Mouse (Mus musculus) lung, embryonic 16.5 days (tissue): Measurements from ENCODE around the gene Tnfrsf1a. TPM values are rescaled to one million over a fixed set of nuclear protein-coding genes. Genes with fewer than 3 reads are reported as not detected.
A peak's percentile ranks its signal among the peaks of the same experiment; 100 is the strongest.

Source experiments
- ATAC-seq: fragments of 200-750 bp; cut with Nextera tagmentation; 2 replicates; pipeline ENCODE4 v1.8.0; 2017; ENCODE audit warnings: low read depth, mild to moderate bottlenecking, moderate library complexity
- H3K27ac ChIP-seq: fragments of 300-500 bp; sonication (generic); 2 replicates; pipeline ENCODE4 v1.5.1; 2014; ENCODE audit warnings: mild to moderate bottlenecking, control low read depth, low read length
- H3K27me3 ChIP-seq: fragments of 300-500 bp; sonication (generic); 2 replicates; pipeline ENCODE4 v1.6.1; 2014; ENCODE audit warnings: low read depth, low read length, mixed read lengths; ENCODE audit not compliant: control insufficient read depth, insufficient read depth
- H3K36me3 ChIP-seq: fragments of 300-500 bp; sonication (generic); 2 replicates; pipeline ENCODE4 v1.6.1; 2014; ENCODE audit warnings: low read length; ENCODE audit not compliant: control insufficient read depth, insufficient read depth
- H3K4me1 ChIP-seq: fragments of 300-500 bp; sonication (generic); replicated peaks from 2 replicates; pipeline ENCODE4 v1.6.1; 2014; ENCODE audit warnings: low read length, mixed read lengths; ENCODE audit not compliant: control insufficient read depth, insufficient read depth
- H3K4me2 ChIP-seq: fragments of 300-500 bp; sonication (generic); 2 replicates; pipeline ENCODE4 v1.6.1; 2014; ENCODE audit warnings: low read depth, low read length, control low read depth
- H3K4me3 ChIP-seq: fragments of 300-500 bp; sonication (generic); 2 replicates; pipeline ENCODE4 v1.5.1; 2014; ENCODE audit warnings: mild to moderate bottlenecking, low read length, control low read depth
- H3K9ac ChIP-seq: fragments of 300-500 bp; sonication (generic); 2 replicates; pipeline ENCODE4 v1.6.1; 2014; ENCODE audit warnings: low read length, control low read depth
- H3K9me3 ChIP-seq: fragments of 300-500 bp; sonication (generic); 2 replicates; pipeline ENCODE4 v1.6.1; 2016; ENCODE audit warnings: low read length; ENCODE audit not compliant: control insufficient read depth
- WGBS: fragments of 180-500 bp; shearing (Covaris S2); extraction: QIAGEN DNeasy Blood & Tissue Kit; methylation state at CpG from one replicate; pipeline ENCODE4 v1.1.7; 2014; 5-methylcytosine and 5-hydroxymethylcytosine counted together
- polyA plus RNA-seq: library from polyadenylated mRNA; unstranded; fragments of >200 nt; fragmentation: Nextera tagmentation; extraction: Ambion mirVana; gene quantifications from 2 replicates; pipeline ENCODE4 v1.2.1, GENCODE M21; 2015

Gene Tnfrsf1a
- polyA plus RNA-seq, 1 experiment from 2014 or later: 115 TPM

DNA sequence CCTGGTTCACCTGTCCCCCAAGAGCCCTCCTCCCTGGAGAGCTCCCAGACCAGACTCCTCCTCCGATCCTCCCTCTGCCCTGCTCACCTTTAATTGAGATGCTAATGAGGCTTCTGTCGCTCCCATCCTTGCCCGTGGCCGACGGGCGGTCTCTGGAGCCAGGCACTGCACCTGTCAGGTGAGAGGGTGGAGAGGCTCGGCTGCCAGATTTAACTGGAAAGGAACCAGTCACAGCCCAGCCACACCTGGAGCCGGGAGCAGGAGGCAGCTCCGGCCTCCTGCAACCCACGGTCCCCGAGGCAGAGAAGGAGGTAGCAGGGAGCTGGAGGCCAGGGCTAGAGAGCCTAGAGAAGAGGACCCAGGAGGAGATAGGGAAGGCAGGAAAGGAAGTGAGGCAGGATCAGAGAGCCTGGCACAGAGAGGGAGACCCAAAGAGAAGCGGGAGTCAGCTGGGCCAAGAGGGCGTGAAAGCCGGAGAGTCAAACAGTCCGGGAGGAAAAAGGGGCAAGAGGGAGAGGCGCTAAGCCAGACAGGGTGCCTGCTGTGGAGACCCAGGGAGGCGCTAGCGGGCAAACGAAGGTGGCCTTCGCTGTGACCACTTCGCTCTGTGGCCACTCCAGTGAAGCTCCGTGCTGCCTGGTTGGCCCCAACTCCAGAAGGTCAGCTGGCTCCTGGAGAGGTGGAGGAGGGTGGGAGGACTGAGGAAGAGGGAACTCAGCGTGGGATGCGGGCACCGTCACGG, 27.9 kb upstream of the Tnfrsf1a start:
- H3K9ac ChIP-seq: peak overlapping the region; percentile 43
- H3K36me3 ChIP-seq: no peaks in the 10 kb centered on the region
- peak overlapping the region; percentile 32 for H3K4me2 ChIP-seq
- H3K27me3 ChIP-seq: peaks cover 14% of the 10 kb centered on the region
- 12% methylated on average over 26 of the region's 26 CpGs for WGBS
- peak overlapping the region; percentile 51 for H3K27ac ChIP-seq
- peak; percentile 13; the same call in 1 of the 2 replicates for ATAC-seq
- H3K9me3 ChIP-seq: no peaks in the 10 kb centered on the region
- H3K4me1 ChIP-seq: peaks cover 26% of the 10 kb centered on the region
- H3K4me3 ChIP-seq: peak overlapping the region; percentile 26

- ATAC-seq: peak; percentile 48; the same call in 1 of the 2 replicates
- Histone ChIP-seq H3K4me3 (no peak overlapping the region; the same call in 1 of the 2 replicates), H3K9me3 (no peaks in the 10 kb centered on the region), H3K27me3 (peaks cover 14% of the 10 kb centered on the region), H3K4me2 (peak overlapping the region; percentile 32), H3K36me3 (no peaks in the 10 kb centered on the region), H3K4me1 (peaks cover 23% of the 10 kb centered on the region), H3K9ac (no peak overlapping the region), H3K27ac (peak overlapping the region; percentile 65)
- 38% methylated on average over 13 of the region's 13 CpGs for WGBS
Measured at GRCm38 (mm10) chr6:125322794-125323193, 26.4 kb upstream of the Tnfrsf1a start.

DNA sequence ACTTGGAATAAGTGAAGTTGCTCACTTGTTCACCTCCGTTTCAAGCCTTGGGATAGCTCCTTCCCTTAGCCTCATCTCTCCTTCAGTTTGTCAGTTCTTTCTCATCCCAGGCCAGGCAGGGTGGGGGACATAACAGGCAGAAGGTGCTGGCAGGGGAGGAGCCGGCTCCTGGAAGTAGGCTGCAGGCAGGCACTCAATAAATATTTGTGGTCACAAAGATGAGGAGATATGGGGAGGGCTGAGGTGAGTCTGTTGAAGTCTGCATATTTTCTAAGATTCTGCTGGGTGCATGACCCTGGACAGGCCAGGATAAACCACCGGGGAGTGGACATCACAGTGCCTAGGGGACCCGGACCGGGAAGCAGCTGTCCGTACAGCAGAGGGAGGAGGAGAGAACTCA, 25.6 kb upstream of the Tnfrsf1a start:
- peaks cover 14% of the 10 kb centered on the region for H3K27me3 ChIP-seq
- no peaks in the 10 kb centered on the region for H3K9me3 ChIP-seq
- H3K4me2 ChIP-seq: peak overlapping the region; percentile 23; the same call in 1 of the 2 replicates
- no peak overlapping the region for H3K9ac ChIP-seq
- peaks cover 23% of the 10 kb centered on the region for H3K4me1 ChIP-seq
- peak overlapping the region; percentile 4; the same call in 1 of the 2 replicates for H3K4me3 ChIP-seq
- no peak overlapping the region for H3K27ac ChIP-seq
- no peak; the same call in 1 of the 2 replicates for ATAC-seq
- 28% methylated on average over 6 of the region's 6 CpGs for WGBS
- H3K36me3 ChIP-seq: no peaks in the 10 kb centered on the region

GRCm38 (mm10) chr6:125325337-125325736, 23.8 kb upstream of the Tnfrsf1a start:
- Histone ChIP-seq H3K9ac (no peak overlapping the region), H3K36me3 (no peaks in the 10 kb centered on the region), H3K4me2 (no peak overlapping the region), H3K9me3 (no peaks in the 10 kb centered on the region), H3K4me3 (no peak overlapping the region), H3K27me3 (peaks cover 14% of the 10 kb centered on the region), H3K4me1 (peaks cover 13% of the 10 kb centered on the region; the same call in 1 of the 2 replicates), H3K27ac (no peak overlapping the region)
- no peak for ATAC-seq
- WGBS: 42% methylated on average over 6 of the region's 6 CpGs

DNA sequence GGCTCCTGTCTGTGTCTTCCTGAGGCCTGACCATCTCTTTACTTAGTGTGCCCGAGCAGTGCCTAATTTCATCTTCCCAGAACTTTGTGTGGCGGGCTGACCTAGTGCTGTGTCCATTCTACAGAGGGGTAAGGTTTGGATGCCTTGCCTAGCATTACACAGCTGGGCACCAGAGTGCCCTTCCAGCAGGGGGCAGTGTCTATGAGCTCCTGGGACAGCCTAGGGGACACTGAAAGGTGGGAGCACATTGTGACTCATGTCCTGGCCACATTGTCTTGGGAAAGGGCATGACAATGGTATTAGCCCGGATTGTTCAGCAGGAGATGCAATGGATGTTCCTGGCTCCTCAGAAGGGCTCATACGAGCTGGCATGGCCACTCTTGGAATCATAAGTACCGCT, 20.9 kb upstream of the Tnfrsf1a start:
- Histone ChIP-seq H3K9ac (no peak overlapping the region), H3K27me3 (no peaks in the 10 kb centered on the region), H3K4me1 (peaks cover 8% of the 10 kb centered on the region; the same call in 1 of the 2 replicates), H3K9me3 (no peaks in the 10 kb centered on the region), H3K4me3 (no peak overlapping the region), H3K4me2 (no peak overlapping the region), H3K27ac (no peak overlapping the region), H3K36me3 (no peaks in the 10 kb centered on the region)
- WGBS: 73% methylated on average over 5 of the region's 5 CpGs
- ATAC-seq: no peak

DNA sequence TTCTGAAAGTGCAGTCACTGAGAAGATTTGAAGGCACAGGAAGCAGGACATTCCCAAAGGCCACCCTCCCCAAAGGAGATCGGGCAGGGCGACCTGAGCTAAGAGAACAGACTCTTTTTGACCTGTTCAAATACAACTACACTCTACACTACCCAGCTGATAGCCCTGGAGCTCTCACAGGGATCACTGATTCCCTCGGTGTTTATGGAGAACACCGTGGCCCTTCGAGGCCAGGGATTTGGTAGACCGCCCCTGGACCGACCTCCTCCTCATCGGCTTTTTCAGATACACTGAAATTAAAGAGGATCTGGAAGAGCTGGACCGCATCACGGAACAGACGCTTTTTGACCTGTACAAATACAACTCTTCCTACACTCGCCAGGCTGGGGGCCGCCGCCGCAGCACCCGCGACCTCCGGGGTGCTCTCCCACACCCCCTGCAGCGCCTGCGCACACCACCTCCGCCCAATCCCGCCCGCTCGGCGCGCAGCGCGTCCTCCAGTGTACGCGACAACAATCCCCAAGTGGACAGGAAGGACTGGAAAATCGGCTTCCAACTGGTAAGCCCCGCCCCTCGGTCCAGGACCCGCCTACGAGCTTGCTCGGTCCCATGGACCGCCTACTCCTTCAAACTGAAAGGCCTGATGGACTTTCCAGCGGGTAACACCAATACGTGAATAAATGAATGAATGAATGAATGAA, 18.4 kb upstream of the Tnfrsf1a start:
- Histone ChIP-seq H3K4me1 (peaks cover 11% of the 10 kb centered on the region; the same call in 1 of the 2 replicates), H3K4me2 (peak overlapping the region; percentile 65), H3K4me3 (peak overlapping the region; percentile 57), H3K27ac (peak overlapping the region; percentile 48; the same call in 1 of the 2 replicates), H3K9me3 (no peaks in the 10 kb centered on the region), H3K27me3 (no peaks in the 10 kb centered on the region), H3K36me3 (no peaks in the 10 kb centered on the region), H3K9ac (peak overlapping the region; percentile 71)
- WGBS: under 1% methylated on average over 39 of the region's 39 CpGs
- ATAC-seq: peak; percentile 96

DNA sequence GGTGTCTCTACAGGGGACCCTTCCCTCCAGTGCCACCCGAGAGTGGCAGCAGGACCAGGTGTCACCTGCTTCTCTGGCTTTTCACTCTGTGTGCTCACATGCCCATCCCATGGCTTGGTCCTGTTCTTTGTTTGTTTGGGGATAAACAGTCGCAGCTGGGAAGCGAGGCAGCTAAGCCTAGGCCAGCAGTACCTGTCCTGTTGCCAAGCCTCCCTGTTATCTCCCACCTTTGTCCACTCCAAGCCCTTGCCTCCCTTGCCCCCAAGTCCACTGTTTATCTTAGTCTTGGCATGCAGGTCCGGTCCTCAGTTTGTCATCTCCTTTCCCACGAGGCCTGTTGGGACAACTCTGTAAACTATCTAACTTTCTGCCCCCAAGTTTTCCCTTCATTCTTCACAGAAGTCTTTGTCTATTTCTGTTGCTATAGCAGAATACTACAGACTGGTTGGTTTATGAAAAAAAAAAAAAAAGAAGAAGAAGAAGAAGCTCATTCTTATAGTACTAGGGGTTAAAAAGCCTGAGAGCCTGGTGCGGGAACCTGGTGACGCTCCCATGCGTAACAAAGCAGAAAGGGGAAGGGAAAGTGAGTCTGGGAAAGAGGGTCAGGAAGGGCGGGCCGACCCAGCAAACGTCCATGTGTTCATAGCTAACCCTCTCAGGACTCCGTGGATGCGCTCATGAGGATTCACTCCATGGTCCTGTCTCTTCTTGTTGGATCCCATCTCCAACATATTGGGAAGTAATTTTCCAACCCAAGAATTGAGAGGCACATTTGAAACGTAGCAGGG, 15.9 kb upstream of the Tnfrsf1a start:
- Histone ChIP-seq H3K9me3 (no peaks in the 10 kb centered on the region), H3K4me2 (no peak overlapping the region), H3K27me3 (no peaks in the 10 kb centered on the region), H3K27ac (peak overlapping the region; percentile 52; the same call in 1 of the 2 replicates), H3K9ac (no peak overlapping the region), H3K4me3 (no peak overlapping the region), H3K36me3 (no peaks in the 10 kb centered on the region), H3K4me1 (peaks cover 11% of the 10 kb centered on the region; the same call in 1 of the 2 replicates)
- WGBS: 62% methylated on average over 14 of the region's 14 CpGs
- ATAC-seq: no peak

DNA sequence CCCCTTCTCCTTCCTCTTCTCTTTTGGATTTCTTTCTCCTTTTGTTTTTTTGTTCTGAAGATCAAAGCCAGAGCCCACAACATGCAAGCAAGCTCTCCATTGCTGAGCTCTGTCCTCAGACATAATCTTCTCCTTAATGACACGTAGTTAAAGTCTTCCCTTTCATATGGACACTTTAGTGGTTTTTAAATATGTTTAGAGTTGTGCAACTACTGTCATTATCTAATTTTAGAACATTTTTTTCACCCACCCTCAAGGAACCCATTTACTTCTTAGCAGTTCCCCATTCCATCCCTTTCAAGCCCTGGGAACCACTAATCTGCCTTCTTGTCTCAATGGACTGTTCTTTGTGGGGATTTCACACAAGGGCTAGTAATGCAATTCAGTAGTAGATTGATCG, 14.8 kb upstream of the Tnfrsf1a start:
- peak; percentile 7; the same call in 1 of the 2 replicates for ATAC-seq

More for the DNA sequence above, 14.8 kb upstream of the Tnfrsf1a start:
- Histone ChIP-seq H3K4me1 (peaks cover 11% of the 10 kb centered on the region; the same call in 1 of the 2 replicates), H3K36me3 (no peaks in the 10 kb centered on the region), H3K9me3 (no peaks in the 10 kb centered on the region), H3K9ac (no peak overlapping the region), H3K27me3 (no peaks in the 10 kb centered on the region), H3K4me3 (no peak overlapping the region), H3K27ac (peak overlapping the region; percentile 52), H3K4me2 (no peak overlapping the region)
- WGBS: 66% methylated on average over 2 of the region's 2 CpGs
